Mouse (Mus musculus) NIH3T3 (cell line): Measurements from ENCODE around the gene Ap1m2.
"Not testable (repeated sequence)": the region's sequence is repeated elsewhere in the genome, so short reads cannot be mapped to it uniquely, and the experiment has no call there.

ENCODE experiments used
- DNase-seq: peaks from one replicate; pipeline ENCODE4 v3.0.0-alpha.2; 2012; ENCODE audit warnings: low read depth

The Ap1m2 gene

DNA sequence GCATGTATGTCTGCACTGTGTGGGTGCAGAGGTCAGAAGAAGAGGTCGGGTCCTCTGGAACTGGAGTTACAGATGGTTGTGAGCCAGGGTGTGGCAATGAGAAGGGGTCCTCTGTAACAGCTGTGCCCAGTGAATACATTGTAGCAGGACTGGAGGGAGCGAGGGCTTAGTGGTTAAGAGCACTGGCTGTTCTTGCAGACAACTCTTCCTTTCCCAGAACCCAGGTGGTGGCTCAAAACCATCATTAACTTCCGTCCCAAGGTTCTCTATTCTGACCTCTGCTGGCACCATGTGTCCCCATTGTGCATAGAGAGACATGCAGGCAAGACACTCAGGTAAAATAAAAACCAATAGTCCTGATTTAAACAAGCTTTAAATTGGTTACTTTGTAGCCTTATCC is 15.4 kb upstream of the Ap1m2 start:
- DNase-seq = no peak

DNA sequence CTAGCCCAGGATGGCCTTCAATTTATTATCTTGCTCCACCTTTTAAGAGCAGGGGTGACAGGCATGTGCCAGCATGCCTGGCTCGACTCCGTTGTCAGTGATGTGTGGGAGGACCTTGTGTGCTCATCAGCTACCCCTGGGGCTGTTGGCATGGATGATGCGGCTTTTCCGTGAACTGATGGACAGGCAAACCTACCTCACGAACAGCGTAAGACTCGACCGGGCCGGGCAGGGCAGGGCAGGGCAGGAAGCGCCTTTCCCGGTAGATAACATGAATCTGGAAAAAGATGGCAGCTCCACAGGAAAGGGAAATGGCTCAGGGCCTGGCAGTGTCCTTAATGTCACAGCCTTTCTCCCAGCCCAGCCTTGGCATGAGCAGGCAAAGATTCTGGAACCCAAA is 12.1 kb upstream of the Ap1m2 start:
- no peak for DNase-seq

GRCm38 (mm10) chr9:21322917-21323297 is 10.8 kb upstream of the Ap1m2 start:
- DNase-seq = not testable (repeated sequence)

GRCm38 (mm10) chr9:21322211-21322916 is 10.2 kb upstream of the Ap1m2 start:
- no peak for DNase-seq

DNA sequence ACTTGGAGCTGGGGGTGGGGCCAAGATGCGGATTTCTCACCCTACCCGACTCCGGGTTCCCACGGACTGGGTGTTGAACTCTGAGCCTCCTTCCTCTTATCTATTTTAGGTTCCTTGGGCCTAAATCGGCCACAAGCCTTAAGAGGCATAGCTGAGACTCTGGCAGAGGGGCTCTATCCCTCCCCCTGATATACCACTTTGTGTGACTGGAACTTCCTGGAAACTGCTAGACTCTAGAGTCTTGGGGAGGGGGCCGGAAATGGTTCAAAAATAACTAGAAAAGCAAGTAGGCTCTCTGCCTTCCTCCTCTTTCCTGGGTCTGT is 9.3 kb upstream of the Ap1m2 start:
- DNase-seq = peak; percentile 21

DNA sequence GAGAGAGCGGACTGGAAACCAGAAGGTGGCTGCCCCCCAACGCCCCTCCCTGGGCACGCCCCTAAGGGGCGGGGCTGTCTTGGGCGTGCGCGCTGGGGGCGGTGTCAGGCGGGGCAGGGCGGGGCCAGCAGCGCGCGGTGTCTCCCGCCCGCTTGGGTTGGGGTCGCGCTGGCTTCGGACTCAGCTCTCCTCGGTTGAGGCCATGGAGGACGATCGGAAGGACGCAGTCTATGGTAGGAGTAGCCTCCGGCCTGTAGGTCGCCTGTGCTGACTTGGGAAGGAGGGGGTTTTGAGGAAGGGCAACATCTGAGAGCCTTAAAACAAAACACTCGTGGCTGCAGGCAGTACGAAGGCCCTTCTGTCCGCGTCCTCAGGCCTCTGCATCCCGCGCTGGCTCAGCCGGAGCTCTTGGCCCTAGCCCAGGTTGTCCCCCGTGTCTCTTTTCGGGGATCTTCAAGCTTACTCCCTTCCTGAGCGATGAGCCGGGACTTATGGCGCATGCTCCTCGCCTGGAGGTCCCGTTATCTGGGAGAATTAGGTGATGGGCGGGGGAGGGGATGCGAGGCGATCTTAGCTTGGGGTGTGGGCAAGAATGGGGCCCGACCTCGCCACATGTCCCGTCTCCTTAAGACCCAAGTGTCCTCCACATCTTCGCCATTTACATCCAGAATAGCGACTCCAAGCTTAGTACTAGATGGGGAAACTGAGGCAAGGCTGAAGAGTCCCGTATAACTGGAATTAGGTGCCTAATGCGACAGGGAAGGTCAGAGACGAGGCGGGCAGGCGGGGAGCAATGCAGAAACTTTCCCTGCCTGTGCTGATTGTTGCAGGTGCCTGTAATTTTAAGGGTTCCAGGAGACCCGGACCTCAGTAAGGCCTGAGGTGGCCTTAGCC is 8.7 kb upstream of the Ap1m2 start, which contains the start of gene Slc44a2:
Slc44a2 (plus strand) TSS at position 80 of the 894 bp plus-strand sequence.
- peak; percentile 88 for DNase-seq

DNA sequence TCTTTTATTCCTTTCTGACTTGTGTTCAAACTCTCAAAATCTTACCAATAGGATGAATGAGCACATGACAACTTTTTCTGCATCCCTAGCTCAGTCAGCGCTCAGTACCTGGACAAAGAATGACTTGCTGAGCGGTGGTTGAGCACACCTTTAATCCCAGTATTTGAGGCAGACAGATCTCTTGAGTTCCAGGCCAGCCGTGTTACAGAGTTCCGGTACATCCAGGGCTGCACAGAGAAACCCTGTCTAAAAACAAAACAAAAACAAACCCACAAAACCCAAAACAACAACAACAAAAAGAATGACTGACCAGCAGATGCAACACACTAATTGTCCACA is 8.1 kb upstream of the Ap1m2 start:
- DNase-seq = no peak

GRCm38 (mm10) chr9:21319503-21319902 is 7.4 kb upstream of the Ap1m2 start:
- peak; percentile 19 for DNase-seq

- no peak for DNase-seq
Measured at GRCm38 (mm10) chr9:21318792-21319191, 6.7 kb upstream of the Ap1m2 start.

- DNase-seq = no peak
Measured at GRCm38 (mm10) chr9:21316696-21317095, 4.6 kb upstream of the Ap1m2 start.

DNA sequence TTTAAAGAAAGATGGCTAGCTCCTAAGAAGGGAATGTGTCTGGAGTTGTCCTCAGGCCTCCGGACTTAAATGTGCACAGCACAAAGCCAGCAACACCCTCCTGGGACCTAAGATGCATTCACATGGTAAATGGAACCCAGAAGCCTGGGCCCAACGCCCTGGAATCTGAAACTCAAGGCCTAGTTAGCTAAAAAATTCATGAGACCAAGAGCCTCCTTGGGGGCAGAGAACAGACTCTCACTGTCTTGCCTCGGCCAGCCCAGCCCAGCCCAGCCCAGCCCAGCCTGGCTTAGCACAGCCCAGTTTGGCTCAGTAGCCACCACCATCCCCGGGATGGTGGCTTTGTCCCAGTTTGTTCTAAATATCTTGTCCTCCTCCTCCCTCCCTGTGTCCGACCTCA is 3.3 kb upstream of the Ap1m2 start:
- DNase-seq = peak; percentile 84

- DNase-seq = no peak
Measured at GRCm38 (mm10) chr9:21314367-21315140, 2.4 kb upstream of the Ap1m2 start.

DNA sequence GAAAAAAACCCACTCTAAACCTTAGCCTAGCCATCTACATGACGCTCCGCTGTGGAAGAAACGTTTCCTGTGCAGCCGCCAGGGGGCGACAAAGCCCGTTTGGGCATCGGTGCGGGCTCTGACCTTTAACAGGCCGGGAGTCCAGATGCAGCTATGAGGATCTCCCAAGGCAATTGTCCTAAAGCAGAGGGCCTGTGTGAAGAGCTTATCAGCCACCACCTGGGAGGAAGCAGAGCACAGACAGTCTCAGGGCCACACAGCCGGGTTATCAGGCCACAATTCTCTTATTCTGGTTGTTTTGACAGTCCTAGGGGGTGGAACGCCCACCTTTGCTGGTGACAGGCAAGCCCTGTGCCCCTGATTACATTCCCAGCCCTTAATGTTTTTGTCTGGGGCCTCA is 1.3 kb upstream of the Ap1m2 start:
- peak; percentile 91 for DNase-seq

DNA sequence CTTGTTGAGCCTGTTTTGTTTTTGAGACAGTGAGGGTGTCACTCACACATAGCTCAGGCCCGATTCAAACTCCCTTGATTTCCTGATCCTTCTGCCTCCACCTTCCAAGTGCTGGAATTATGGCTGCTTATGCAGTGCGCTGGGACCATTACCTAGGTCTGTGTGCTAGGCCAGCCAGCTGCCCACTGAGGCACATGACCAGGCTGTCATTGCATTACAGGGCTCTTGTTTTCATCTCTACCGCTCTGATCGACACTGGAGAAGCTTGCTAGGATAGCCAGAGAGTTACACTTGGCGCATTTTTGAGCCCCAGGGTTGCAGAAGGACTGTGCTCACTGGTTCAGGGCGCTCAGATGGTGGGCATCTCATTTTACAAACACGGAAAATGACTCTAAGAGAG is 442 bp downstream of the Ap1m2 start:
- DNase-seq = no peak

- no peak for DNase-seq
Measured at GRCm38 (mm10) chr9:21309150-21309741, 2.9 kb downstream of the Ap1m2 start.

GRCm38 (mm10) chr9:21305065-21305464 is 7.1 kb downstream of the Ap1m2 start:
- no peak for DNase-seq

DNA sequence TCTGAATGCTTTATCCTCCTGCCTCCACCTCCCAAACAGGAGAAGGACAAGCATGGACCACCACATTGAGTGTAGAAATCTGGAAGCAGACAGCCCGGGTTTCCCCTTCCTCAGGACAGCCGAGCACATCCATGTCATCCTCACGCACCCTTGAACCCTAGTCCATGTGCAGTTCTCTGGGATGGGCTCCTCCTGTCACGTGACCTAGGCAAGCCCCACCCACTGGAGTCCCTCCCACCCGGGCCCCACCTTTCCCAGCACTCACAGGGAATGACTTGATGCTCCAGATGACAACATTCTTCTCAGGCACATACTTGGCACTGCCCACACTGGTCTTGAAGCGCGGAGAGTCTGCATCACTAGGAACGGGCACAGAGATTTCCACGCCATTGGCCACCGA is 13.1 kb downstream of the Ap1m2 start:
- no peak for DNase-seq

GRCm38 (mm10) chr9:21292271-21292670 is 19.9 kb downstream of the Ap1m2 start:
- DNase-seq = no peak

DNA sequence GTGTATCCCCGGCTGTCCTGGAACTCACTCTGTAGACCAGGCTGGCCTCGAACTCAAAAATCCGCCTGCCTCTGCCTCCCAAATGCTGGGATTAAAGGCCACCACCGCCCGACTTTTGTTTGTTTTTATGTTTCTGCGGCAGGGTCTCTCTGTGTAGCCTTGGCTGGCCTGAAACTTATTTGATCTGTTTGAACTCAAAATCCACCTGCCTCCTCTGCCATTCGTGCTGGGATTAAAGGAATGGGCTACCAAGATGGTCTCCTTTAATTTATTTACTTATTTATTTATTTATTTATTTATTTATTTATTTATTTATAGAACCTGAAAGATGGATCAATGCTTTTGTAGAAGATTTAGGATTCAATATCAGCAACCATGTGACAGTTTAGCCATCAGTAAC is 20.3 kb downstream of the Ap1m2 start:
- DNase-seq = not testable (repeated sequence)

GRCm38 (mm10) chr9:21291022-21291787 is 20.9 kb downstream of the Ap1m2 start, which contains the start of gene Cdkn2d:
TSS of gene Cdkn2d (minus strand) at chr9:21291407.
- peak; percentile 99 for DNase-seq

GRCm38 (mm10) chr9:21290589-21290988 is 21.5 kb downstream of the Ap1m2 start:
- peak; percentile 39 for DNase-seq

DNA sequence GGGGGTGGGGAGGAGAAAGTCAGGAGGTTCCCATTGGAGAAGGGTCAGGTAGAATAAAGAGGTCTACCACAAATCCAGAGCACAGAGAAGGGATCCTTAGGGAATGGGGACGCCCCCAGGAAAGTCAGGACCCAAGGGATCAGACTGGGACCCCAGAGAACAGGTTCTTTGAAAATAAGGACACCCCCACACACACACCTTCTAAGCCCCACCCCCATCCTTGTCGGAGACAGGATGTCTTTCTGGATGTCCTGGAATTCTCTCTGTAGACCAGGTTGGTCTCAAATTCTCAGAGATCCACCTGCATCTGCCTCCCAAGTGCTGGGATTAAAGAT is 22.8 kb downstream of the Ap1m2 start:
- no peak for DNase-seq
